Mouse (Mus musculus): Measurements from ENCODE around the gene Rab30. TPM values are rescaled to one million over a fixed set of nuclear protein-coding genes. Genes with fewer than 3 reads are reported as not detected.

Gene Rab30
- total RNA-seq, 2 experiments from 2014 or later = 0.28 to 0.46 TPM

DNA sequence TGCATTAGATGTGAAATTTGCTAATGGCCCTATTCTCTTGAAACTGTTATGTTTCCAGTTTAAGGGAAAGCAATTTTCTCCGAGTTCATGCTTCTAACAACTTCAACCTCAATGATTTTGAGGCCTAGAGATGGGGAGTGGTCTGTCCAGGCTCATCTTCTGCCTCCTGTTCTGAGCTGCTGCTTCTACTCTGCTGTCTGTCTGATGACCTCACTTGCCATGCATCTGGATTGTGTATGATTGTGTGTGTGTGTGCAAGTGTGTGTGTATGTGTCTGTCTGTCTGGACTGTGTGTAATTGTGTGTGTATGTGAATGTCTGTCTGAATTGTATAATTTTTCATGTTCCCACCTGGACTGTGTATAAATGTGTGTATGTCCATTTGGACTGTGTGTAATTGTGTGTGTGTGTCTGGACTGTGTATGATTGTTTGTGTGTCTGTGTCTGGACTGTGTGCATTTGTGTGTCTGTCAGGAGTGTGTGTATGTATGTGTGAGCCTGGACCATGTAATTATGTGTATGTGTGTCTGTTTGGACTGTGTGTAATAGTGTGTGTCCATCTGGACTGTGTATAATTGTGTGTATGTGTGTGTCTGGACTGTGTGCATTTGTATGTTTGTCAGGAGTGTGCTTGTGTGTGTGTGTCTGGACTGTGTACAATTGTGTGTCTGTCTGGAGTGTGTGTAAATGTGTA lies 81.2 kb downstream of the Rab30 start:
- ATAC-seq (replicated peaks; ENCODE audit: low FRiP score, low TSS enrichment, poor library complexity, severe bottlenecking) = no peak

DNA sequence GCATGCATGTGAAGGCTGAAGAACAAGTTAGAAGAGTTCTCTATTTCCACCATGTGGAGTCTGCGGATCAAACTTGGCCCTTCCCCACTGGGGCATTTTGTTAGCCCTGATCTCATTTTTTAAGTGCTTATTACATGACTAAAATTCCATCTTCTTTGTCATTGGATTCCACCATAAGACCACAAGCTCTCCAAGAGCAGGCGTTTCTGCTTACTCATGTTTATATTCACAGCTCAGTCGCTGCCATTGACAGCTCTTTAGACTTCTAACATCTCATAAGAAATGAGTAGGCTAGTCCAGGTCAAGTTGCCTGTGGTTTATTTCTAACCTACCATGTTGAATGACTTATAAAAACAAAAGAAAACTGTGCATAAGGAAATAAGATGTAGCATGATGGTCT lies 84.8 kb downstream of the Rab30 start:
- ATAC-seq (replicated peaks; ENCODE audit: low FRiP score, low TSS enrichment, poor library complexity, severe bottlenecking) = no peak

DNA sequence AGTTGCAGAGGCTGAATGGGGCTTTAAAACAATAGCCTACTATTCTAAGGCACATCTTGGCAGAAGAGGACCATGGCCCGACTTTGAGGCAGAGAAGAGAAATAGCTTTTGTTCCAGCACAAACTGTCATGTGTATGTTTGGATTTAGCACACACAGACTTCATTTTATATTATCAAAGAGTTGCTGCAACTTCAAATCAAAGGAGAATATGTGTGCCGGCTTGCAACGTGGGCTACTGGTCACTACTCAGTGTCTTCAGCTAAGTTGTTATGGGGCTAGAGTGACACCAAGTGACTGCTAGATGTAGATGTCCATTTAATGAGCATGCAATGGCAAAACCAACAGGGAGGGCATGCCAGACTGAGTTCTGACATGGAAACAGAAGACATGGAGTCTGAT lies 86.6 kb downstream of the Rab30 start:
- no peak for ATAC-seq (replicated peaks; ENCODE audit: low FRiP score, low TSS enrichment, poor library complexity, severe bottlenecking)

GRCm38 (mm10) chr7:92832395-92832794 lies 91.0 kb downstream of the Rab30 start:
- ATAC-seq (replicated peaks; ENCODE audit: low FRiP score, low TSS enrichment, poor library complexity, severe bottlenecking) = no peak

DNA sequence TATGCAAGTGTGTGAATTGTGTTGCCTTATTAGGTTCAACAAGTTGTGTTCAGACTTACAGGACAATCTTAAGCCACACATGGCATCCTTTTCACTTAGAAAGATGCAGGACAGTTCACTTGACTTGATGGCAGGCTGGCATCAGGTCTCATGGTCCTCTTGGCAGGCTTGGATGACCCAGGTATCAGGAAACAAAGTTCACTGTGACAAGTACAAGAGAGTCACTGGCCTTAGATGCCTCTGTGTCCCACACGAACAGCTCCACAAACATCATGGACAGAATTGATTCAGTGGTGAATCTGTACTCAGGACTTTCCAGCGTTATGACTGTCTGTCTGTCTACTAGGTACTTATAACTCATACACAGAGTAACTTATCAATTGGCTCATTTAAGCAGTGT lies 93.0 kb downstream of the Rab30 start:
- no peak for ATAC-seq (replicated peaks; ENCODE audit: low FRiP score, low TSS enrichment, poor library complexity, severe bottlenecking)

GRCm38 (mm10) chr7:92836447-92836846 lies 95.0 kb downstream of the Rab30 start:
- no peak for ATAC-seq (replicated peaks; ENCODE audit: low FRiP score, low TSS enrichment, poor library complexity, severe bottlenecking)

- ATAC-seq (replicated peaks; ENCODE audit: low FRiP score, low TSS enrichment, poor library complexity, severe bottlenecking) = no peak
These were observed 95.8 kb downstream of the Rab30 start for GRCm38 (mm10) chr7:92837226-92837625.

- no peak for ATAC-seq (replicated peaks; ENCODE audit: low FRiP score, low TSS enrichment, poor library complexity, severe bottlenecking)
These were observed 96.5 kb downstream of the Rab30 start for GRCm38 (mm10) chr7:92837907-92838306.

GRCm38 (mm10) chr7:92842254-92842653 lies 100.9 kb downstream of the Rab30 start:
- no peak for ATAC-seq (replicated peaks; ENCODE audit: low FRiP score, low TSS enrichment, poor library complexity, severe bottlenecking)

DNA sequence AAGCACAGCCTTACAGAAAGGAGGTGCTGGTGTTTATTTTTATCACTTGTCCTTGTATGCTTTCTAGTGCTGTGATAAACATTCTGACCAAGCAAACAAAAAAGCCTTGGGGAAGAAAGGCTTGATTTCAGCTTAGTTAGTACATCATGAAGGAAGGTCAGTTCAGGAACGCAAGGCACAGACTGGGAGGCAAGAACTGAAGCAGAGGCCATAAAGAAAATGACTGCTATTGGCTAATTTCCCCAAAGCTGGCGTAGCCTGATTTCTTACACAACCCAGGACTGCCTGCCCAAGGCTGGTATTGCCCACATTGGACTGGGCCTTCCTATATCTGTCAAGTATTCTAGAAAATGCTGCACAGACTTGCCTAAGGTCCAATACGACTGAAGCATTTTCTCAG lies 106.8 kb downstream of the Rab30 start:
- ATAC-seq (replicated peaks; ENCODE audit: low FRiP score, low TSS enrichment, poor library complexity, severe bottlenecking) = no peak

GRCm38 (mm10) chr7:92866526-92866925 lies 125.1 kb downstream of the Rab30 start:
- ATAC-seq (replicated peaks; ENCODE audit: low FRiP score, low TSS enrichment, poor library complexity, severe bottlenecking) = no peak; the same call in 1 of the 2 replicates

GRCm38 (mm10) chr7:92870161-92870560 lies 128.8 kb downstream of the Rab30 start:
- no peak for ATAC-seq (replicated peaks; ENCODE audit: low FRiP score, low TSS enrichment, poor library complexity, severe bottlenecking)

GRCm38 (mm10) chr7:92871596-92871995 lies 130.2 kb downstream of the Rab30 start:
- no peak for ATAC-seq (replicated peaks; ENCODE audit: low FRiP score, low TSS enrichment, poor library complexity, severe bottlenecking)

GRCm38 (mm10) chr7:92874116-92874675 lies 132.8 kb downstream of the Rab30 start, which contains the start of the genes Ddias and Prcp:
Gene Ddias (minus strand): TSS chr7:92874247.
Gene Prcp (plus strand): TSS chr7:92874470.
- ATAC-seq (replicated peaks; ENCODE audit: low FRiP score, low TSS enrichment, poor library complexity, severe bottlenecking) = peak; percentile 60

DNA sequence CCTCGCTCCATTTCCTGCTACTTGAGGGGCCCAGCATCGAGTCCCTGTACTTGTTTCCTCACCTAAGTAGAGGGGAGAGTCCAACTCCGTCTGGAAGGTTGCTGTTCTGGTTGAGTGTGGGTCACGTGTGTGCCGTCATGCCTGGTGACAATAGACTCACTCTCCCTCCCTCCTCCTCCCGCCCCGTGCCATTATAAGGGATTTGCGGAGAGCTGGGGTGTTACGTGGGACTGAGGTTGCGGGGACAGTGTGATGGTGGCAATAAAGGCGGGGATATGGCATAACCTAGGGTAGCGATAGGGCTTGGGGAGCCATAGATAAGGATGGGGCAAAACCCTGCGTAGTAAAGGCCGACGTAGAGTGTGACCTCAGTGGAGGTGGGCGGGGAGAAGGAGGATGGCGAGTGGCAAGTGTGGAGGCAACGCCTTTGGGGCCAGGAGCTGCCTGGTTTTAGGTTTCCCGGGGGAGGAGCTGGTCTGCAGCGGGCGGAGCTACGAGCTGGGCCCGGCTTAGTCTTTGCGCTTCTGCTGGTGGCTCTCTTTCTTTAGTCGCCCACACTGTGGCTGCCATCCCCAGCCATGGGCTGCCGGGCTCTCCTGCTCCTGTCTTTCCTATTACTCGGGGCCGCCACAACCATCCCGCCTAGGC lies 133.5 kb downstream of the Rab30 start:
- peak; percentile 83 for ATAC-seq (replicated peaks; ENCODE audit: low FRiP score, low TSS enrichment, poor library complexity, severe bottlenecking)

DNA sequence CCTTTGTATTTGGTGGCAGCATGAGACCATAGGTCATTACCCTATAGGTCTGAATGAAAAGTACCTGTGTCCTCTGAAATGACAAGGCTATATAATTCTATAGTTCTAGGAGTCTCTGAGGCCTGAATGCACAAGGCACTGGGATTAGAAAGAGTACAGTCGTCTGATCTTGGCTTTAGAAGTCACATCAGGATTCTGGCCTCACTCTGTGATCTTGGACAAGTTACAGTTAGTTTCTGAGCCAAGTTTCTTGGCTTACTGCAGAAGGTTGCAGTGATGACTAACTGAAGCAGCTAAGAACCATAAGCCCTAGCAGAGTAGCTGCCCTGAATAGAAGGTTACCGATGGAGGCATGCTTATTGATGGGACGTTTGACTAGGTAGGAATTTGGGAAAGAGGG lies 134.7 kb downstream of the Rab30 start:
- ATAC-seq (replicated peaks; ENCODE audit: low FRiP score, low TSS enrichment, poor library complexity, severe bottlenecking) = no peak

DNA sequence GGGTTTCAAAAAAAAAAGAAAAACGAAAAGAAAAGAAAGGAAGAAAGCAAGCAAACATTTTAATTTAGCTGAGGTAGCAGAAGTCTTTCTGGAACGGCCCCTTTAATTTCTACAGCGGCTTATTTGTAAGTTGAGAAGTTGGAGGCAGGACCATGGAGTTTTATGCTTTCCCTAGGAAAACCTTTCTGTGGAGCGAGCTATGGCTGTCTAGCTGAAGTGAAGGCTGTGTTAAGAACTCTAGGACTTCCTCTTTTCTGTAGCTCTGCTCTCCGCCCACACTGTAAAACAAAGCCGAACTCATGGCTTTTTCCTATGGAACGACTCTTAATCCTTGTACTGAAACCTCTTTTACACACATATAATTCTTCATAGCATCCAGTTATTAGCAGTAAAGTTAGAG lies 135.1 kb downstream of the Rab30 start:
- no peak for ATAC-seq (replicated peaks; ENCODE audit: low FRiP score, low TSS enrichment, poor library complexity, severe bottlenecking)

DNA sequence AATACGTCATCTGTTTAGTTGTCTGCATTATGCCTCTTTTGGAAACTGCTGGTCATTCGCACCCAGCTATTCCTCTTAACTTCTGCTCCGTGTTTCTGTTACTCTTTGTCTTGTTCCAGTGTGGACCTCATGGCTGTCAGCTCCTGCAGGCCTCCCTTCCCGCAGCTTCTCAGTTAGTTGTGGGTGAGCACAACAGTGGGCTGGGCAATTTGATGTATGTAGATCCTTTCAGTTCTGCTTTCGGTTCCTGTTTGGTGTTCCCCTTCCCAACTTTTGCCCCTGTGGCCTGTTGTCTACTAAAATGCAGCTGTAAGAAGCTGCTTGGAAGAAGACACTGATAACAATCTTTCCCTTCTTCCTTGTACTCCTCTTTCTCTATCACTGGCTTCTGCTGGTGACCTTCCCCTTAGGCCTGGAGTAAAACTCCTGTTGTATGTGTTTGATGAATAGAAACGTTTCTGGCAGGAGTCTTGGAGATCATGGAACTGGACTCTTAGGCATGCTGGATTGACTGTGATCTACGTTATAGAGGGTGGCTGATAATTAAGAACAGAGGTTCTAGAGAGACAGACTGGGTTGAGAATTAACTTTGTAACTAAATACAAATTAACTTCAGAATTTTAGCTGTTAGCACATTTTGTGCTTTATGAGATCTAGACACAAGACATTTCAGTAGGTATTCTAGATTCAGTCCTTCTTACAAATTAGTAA lies 137.3 kb downstream of the Rab30 start:
- no peak for ATAC-seq (replicated peaks; ENCODE audit: low FRiP score, low TSS enrichment, poor library complexity, severe bottlenecking)

DNA sequence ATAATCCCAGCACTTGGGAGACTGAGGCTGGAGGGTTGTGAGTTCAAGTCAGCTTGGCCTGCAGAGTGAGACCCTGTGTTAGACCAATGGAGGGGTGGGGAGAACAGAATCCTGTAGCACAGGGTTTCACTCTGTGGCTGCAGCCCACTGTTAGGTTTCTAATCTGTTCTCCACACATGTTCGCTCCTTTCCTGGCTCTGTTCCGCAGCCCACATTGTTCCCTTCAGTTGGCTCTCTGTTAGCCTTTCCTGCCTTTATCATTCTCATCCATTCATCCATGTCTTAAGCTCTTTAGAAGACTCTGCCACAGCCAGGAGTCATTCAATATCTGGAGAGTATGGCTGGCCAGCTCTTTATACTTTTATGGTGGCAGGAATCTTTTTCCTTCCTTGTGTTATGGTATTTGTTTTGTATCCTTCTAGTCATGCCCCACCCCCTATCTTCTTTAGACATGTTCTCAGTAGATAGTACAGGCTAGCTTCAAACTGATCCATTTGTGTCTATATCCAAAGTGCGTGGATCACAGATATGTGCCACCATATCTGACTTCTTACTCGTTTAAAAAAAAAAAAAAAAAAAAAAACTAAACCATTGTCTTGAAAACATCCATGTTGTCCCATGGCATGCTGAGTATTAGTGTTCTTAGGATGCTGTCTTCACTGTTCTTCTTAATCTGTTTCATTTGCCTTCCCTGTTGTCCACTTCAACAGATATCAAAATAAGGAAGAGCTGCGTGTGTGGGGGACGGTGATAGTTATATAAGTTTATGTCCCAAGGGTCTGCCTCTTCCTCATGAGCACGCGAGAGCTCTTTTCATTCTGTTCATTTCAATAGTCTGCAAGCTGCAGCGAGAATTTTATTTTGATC lies 142.7 kb downstream of the Rab30 start:
- peak; percentile 85 for ATAC-seq (replicated peaks; ENCODE audit: low FRiP score, low TSS enrichment, poor library complexity, severe bottlenecking)

Data from megakaryocyte-erythroid progenitor cell, adult 5-6 weeks (primary cell).